7 mouse cellular contexts compared by ENCODE assay signal in the genomic region with DNA sequence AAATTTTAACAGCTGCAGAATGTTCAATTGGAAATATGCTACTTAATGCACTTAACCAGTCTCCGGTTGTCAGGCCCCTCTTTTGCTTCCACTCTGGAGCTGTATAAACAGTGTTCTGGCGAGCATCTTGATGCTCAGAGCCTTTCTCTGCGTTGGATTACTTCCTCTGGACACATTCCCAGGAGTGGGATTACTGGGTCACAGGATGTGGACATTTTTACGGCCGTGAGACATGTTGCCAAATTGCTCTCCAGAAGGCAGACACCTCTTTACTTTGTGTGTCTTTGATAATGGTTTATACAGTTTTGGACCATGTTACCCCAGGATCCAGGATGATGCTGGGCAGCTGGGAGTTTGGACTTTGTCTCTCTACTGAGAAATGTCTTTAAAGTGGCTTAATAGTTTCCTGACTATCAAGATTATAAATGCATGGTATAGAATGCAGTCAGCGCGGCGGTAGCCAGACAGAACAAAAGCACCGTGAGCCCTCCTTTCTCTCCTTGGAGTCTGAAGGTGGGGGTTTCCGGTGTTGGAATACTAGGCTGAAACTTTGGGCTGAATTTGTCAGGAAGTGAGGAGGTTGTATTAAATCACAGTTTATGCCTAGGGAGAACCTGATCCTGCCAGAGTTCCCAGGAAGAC. TPM values are rescaled to one million over a fixed set of nuclear protein-coding genes. Genes with fewer than 3 reads are reported as not detected.
A peak's percentile ranks its signal among the peaks of the same experiment; 100 is the strongest.
DNase-seq lines count a peak whose midpoint lies in the region; ATAC-seq and TF ChIP-seq lines count a peak whose summit lies in the region.

No protein-coding gene starts in this region.

- H3K4me1 ChIP-seq in hindbrain, embryonic 15.5 days (replicated peaks) = peaks cover 71% of the 10 kb centered on the region
- H3K4me1 ChIP-seq in hindbrain, embryonic 12.5 days = peaks cover 53% of the 10 kb centered on the region
- H3K4me1 ChIP-seq in embryonic facial prominence, embryonic 15.5 days = peaks cover 28% of the 10 kb centered on the region; the same call in 1 of the 2 replicates
- peaks cover 22% of the 10 kb centered on the region for H3K4me1 ChIP-seq in kidney, embryonic 14.5 days (ENCODE audit: control insufficient read depth, insufficient read depth, low read length)
- peaks cover 15% of the 10 kb centered on the region; the same call in 1 of the 2 replicates for H3K4me1 ChIP-seq in midbrain, postnatal 0 days (ENCODE audit: insufficient read depth, low read length)

- no peaks in the 10 kb centered on the region for H3K27me3 ChIP-seq in hindbrain, embryonic 15.5 days
- H3K27me3 ChIP-seq in hindbrain, embryonic 12.5 days = no peaks in the 10 kb centered on the region
- H3K27me3 ChIP-seq in embryonic facial prominence, embryonic 15.5 days = no peaks in the 10 kb centered on the region
- no peaks in the 10 kb centered on the region for H3K27me3 ChIP-seq in kidney, embryonic 14.5 days (ENCODE audit: control insufficient read depth, insufficient read depth, low read length)
- H3K27me3 ChIP-seq in midbrain, postnatal 0 days (ENCODE audit: insufficient read depth, low read length) = no peaks in the 10 kb centered on the region

- intact Hi-C loops in left cerebral cortex, postnatal 36 days (cut with DNase I) = no loop called here

- peak; percentile 53 for DNase-seq in midbrain, postnatal 0 days (ENCODE audit: low spot score)
- no peak for DNase-seq in left cerebral cortex, postnatal 36 days (ENCODE audit: low spot score in 2 of 2)
- DNase-seq in embryo, embryonic 11 days = no peak

- H3K4me2 ChIP-seq in hindbrain, embryonic 15.5 days = no peak overlapping the region
- H3K4me2 ChIP-seq in hindbrain, embryonic 12.5 days (replicated peaks) = no peak overlapping the region
- H3K4me2 ChIP-seq in embryonic facial prominence, embryonic 15.5 days (replicated peaks) = no peak overlapping the region
- no peak overlapping the region for H3K4me2 ChIP-seq in kidney, embryonic 14.5 days (replicated peaks; ENCODE audit: low read depth, low read length)
- no peak overlapping the region for H3K4me2 ChIP-seq in midbrain, postnatal 0 days (ENCODE audit: low read depth, low read length, poor library complexity, severe bottlenecking)

- H3K27ac ChIP-seq in hindbrain, embryonic 15.5 days (replicated peaks) = peak overlapping the region; percentile 60; the same call in 1 of the 2 replicates
- no peak overlapping the region for H3K27ac ChIP-seq in hindbrain, embryonic 12.5 days
- peak overlapping the region; percentile 34; the same call in 1 of the 2 replicates for H3K27ac ChIP-seq in embryonic facial prominence, embryonic 15.5 days (replicated peaks)
- peak overlapping the region; percentile 77 for H3K27ac ChIP-seq in kidney, embryonic 14.5 days (ENCODE audit: low read depth, low read length)
- peak overlapping the region; percentile 7; the same call in 1 of the 2 replicates for H3K27ac ChIP-seq in midbrain, postnatal 0 days (ENCODE audit: low read depth, low read length)

- no peaks in the 10 kb centered on the region for H3K9me3 ChIP-seq in hindbrain, embryonic 15.5 days
- no peaks in the 10 kb centered on the region for H3K9me3 ChIP-seq in hindbrain, embryonic 12.5 days (replicated peaks)
- H3K9me3 ChIP-seq in embryonic facial prominence, embryonic 15.5 days (replicated peaks) = no peaks in the 10 kb centered on the region
- H3K9me3 ChIP-seq in kidney, embryonic 14.5 days (ENCODE audit: control insufficient read depth, low read length) = no peaks in the 10 kb centered on the region
- H3K9me3 ChIP-seq in midbrain, postnatal 0 days (ENCODE audit: low read length) = no peaks in the 10 kb centered on the region

- ATAC-seq in hindbrain, embryonic 15.5 days (ENCODE audit: low FRiP score, low read depth) = no peak
- no peak for ATAC-seq in hindbrain, embryonic 12.5 days (ENCODE audit: low FRiP score)
- no peak for ATAC-seq in embryonic facial prominence, embryonic 15.5 days (ENCODE audit: insufficient number of reproducible peaks, low FRiP score, low TSS enrichment, low read depth)
- peak; percentile 74 for ATAC-seq in kidney, embryonic 14.5 days (ENCODE audit: low FRiP score, low TSS enrichment)
- no peak for ATAC-seq in midbrain, postnatal 0 days (ENCODE audit: low FRiP score)

- WGBS in hindbrain, embryonic 15.5 days = 40% methylated on average over 10 of the region's 10 CpGs
- whole genome bisulfite sequencing in hindbrain, embryonic 12.5 days = 67% methylated on average over 10 of the region's 10 CpGs
- WGBS in embryonic facial prominence, embryonic 15.5 days = 50% methylated on average over 10 of the region's 10 CpGs
- 22% methylated on average over 10 of the region's 10 CpGs for WGBS in kidney, embryonic 14.5 days
- WGBS in midbrain, postnatal 0 days = 40% methylated on average over 10 of the region's 10 CpGs

- no peak for TF ChIP-seq CTCF in midbrain, postnatal 0 days (IDR thresholded peaks at IDR 0.05)

- no peak overlapping the region for H3K9ac ChIP-seq in hindbrain, embryonic 15.5 days
- H3K9ac ChIP-seq in hindbrain, embryonic 12.5 days = no peak overlapping the region
- H3K9ac ChIP-seq in embryonic facial prominence, embryonic 15.5 days = no peak overlapping the region
- H3K9ac ChIP-seq in kidney, embryonic 14.5 days (ENCODE audit: low read depth, low read length) = no peak overlapping the region
- no peak overlapping the region for H3K9ac ChIP-seq in midbrain, postnatal 0 days (replicated peaks; ENCODE audit: low read length, poor library complexity, severe bottlenecking)

- no peaks in the 10 kb centered on the region for H3K36me3 ChIP-seq in hindbrain, embryonic 15.5 days
- H3K36me3 ChIP-seq in hindbrain, embryonic 12.5 days = no peaks in the 10 kb centered on the region
- H3K36me3 ChIP-seq in embryonic facial prominence, embryonic 15.5 days = no peaks in the 10 kb centered on the region
- no peaks in the 10 kb centered on the region for H3K36me3 ChIP-seq in kidney, embryonic 14.5 days (ENCODE audit: control insufficient read depth, insufficient read depth, low read length)
- no peaks in the 10 kb centered on the region for H3K36me3 ChIP-seq in midbrain, postnatal 0 days (ENCODE audit: insufficient read depth, low read length)

- no peak overlapping the region for H3K4me3 ChIP-seq in hindbrain, embryonic 15.5 days
- H3K4me3 ChIP-seq in hindbrain, embryonic 12.5 days = no peak overlapping the region
- H3K4me3 ChIP-seq in embryonic facial prominence, embryonic 15.5 days (replicated peaks) = no peak overlapping the region
- H3K4me3 ChIP-seq in kidney, embryonic 14.5 days (ENCODE audit: low read length) = no peak overlapping the region
- H3K4me3 ChIP-seq in midbrain, postnatal 0 days (ENCODE audit: low read depth, low read length) = no peak overlapping the region

RNA-seq across cellular contexts. Expression of a gene that starts 23.2 kb away (rescaled TPM):
- 39.1 and 48.3 TPM in 2 replicates for polyA plus RNA-seq in hindbrain, embryonic 15.5 days (2015; fragmentation: Nextera tagmentation; extraction: Ambion mirVana)
- polyA plus RNA-seq in hindbrain, embryonic 12.5 days (2016; fragmentation: Nextera tagmentation; extraction: Ambion mirVana) = 34.2 and 36.9 TPM in 2 replicates
- polyA plus RNA-seq in embryonic facial prominence, embryonic 15.5 days (2015; fragmentation: Nextera tagmentation; extraction: Ambion mirVana) = 9.5 and 10.3 TPM in 2 replicates
- polyA plus RNA-seq in kidney, embryonic 14.5 days (2014; fragmentation: Nextera tagmentation; extraction: Ambion mirVana) = 9.3 and 16.5 TPM in 2 replicates
- 36.2 and 45.8 TPM in 2 replicates for total RNA-seq in midbrain, postnatal 0 days (2014; rRNA removed)
- polyA plus RNA-seq in midbrain, postnatal 0 days (2015; fragmentation: Nextera tagmentation; extraction: Ambion mirVana) = 21.4 and 22.8 TPM in 2 replicates
- total RNA-seq in left cerebral cortex, postnatal 36 days (2021) = 100 to 1,000 TPM; 171 to 177 TPM
